Mouse (Mus musculus) C2C12 (cell line): ENCODE results near the gene Ptgr1.

Experiments
- CEBPB ChIP-seq: IDR thresholded peaks from one replicate; pipeline ENCODE4 v1.6.1; 2011; ENCODE audit warnings: low read depth, mild to moderate bottlenecking, control low read depth, moderate library complexity
- CTCF ChIP-seq: IDR thresholded peaks from one replicate; pipeline ENCODE4 v1.5.1; 2011; ENCODE audit not compliant: control insufficient read depth, insufficient read depth, insufficient read length
- FOSL1 ChIP-seq: IDR thresholded peaks from one replicate; pipeline ENCODE4 v1.8.0; 2011; ENCODE audit warnings: mild to moderate bottlenecking, low read length; ENCODE audit not compliant: poor library complexity, insufficient read depth, severe bottlenecking
- MAX ChIP-seq: IDR thresholded peaks from one replicate; pipeline ENCODE4 v1.6.1; 2011; ENCODE audit warnings: mild to moderate bottlenecking, control low read depth
- MYOG ChIP-seq: IDR thresholded peaks from one replicate; pipeline ENCODE4 v1.6.1; 2011; ENCODE audit not compliant: control insufficient read depth, insufficient read length; ENCODE audit errors: extremely low read depth
- USF1 ChIP-seq: IDR thresholded peaks from one replicate; pipeline ENCODE4 v1.6.1; 2011; ENCODE audit warnings: low read depth, mild to moderate bottlenecking, control low read depth, moderate library complexity

- TF ChIP-seq USF1: no peak
- TF ChIP-seq MAX: no peak
- no peak for TF ChIP-seq CTCF
- TF ChIP-seq CEBPB: no peak
- TF ChIP-seq FOSL1: no peak
- no peak for TF ChIP-seq MYOG
These were observed 60.8 kb downstream of the Ptgr1 start for GRCm38 (mm10) chr4:58926120-58926519.
